Mouse (Mus musculus): ENCODE results near the gene Kcnq1.

DNA sequence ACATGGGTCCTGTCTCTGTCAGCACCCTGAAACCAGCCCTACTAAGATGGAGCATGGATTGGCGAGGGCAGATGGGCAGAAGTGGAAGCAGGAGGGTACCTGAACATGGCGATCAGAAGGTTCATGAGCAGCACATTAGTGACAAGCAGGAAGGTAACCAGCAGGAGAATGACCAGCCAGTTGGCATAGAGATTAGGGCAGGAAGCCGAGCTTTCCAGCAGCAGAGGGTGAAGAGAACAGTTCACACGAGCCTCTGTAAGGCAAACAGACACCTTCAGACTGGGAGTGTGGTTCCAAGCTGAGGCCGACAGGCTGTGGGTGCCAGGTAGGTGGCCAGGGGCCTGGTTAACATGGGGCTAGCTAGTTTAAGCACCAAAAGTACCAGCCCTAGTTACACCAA is 30.8 kb upstream of the Kcnq1 start:
- TF ChIP-seq CTCF (IDR thresholded peaks at IDR 0.05; ENCODE audit: low read depth) (no peak), EP300 (IDR thresholded peaks at IDR 0.05; ENCODE audit: low read depth) (no peak)
